Mouse (Mus musculus): ENCODE results near the gene Chrne. TPM values are rescaled to one million over a fixed set of nuclear protein-coding genes. Genes with fewer than 3 reads are reported as not detected.
A peak's percentile ranks its signal among the peaks of the same experiment; 100 is the strongest.

The Chrne gene
- polyA plus RNA-seq, 1 experiment from 2014 or later = not detected

GRCm38 (mm10) chr11:70606717-70607116 lies 12.3 kb downstream of the Chrne start:
- Histone ChIP-seq H3K4me1 (ENCODE audit: control insufficient read depth, low read depth, low read length) (no peaks in the 10 kb centered on the region), H3K36me3 (ENCODE audit: control insufficient read depth, insufficient read depth) (peaks cover 2% of the 10 kb centered on the region), H3K4me2 (ENCODE audit: low read depth, low read length) (no peak overlapping the region), H3K27ac (ENCODE audit: low read length) (no peak overlapping the region), H3K9ac (ENCODE audit: low read depth, low read length) (no peak overlapping the region), H3K4me3 (ENCODE audit: low read depth, low read length) (no peak overlapping the region), H3K9me3 (replicated peaks; ENCODE audit: control insufficient read depth, low read length) (no peaks in the 10 kb centered on the region), H3K27me3 (ENCODE audit: control insufficient read depth, insufficient read depth, low read depth, low read length) (no peaks in the 10 kb centered on the region)
- WGBS (ENCODE audit: insufficient replicate concordance) = 83% methylated on average over 12 of the region's 12 CpGs
- ATAC-seq (ENCODE audit: low read depth) = no peak

GRCm38 (mm10) chr11:70605024-70605566 lies 13.9 kb downstream of the Chrne start:
- Histone ChIP-seq H3K4me1 (ENCODE audit: control insufficient read depth, low read depth, low read length) (no peaks in the 10 kb centered on the region), H3K4me2 (ENCODE audit: low read depth, low read length) (no peak overlapping the region), H3K27me3 (ENCODE audit: control insufficient read depth, insufficient read depth, low read depth, low read length) (no peaks in the 10 kb centered on the region), H3K36me3 (ENCODE audit: control insufficient read depth, insufficient read depth) (peaks cover 2% of the 10 kb centered on the region), H3K9ac (ENCODE audit: low read depth, low read length) (no peak overlapping the region), H3K9me3 (replicated peaks; ENCODE audit: control insufficient read depth, low read length) (no peaks in the 10 kb centered on the region), H3K27ac (ENCODE audit: low read length) (no peak overlapping the region), H3K4me3 (ENCODE audit: low read depth, low read length) (no peak overlapping the region)
- 59% methylated on average over 14 of the region's 14 CpGs for WGBS (ENCODE audit: insufficient replicate concordance)
- ATAC-seq (ENCODE audit: low read depth) = no peak

DNA sequence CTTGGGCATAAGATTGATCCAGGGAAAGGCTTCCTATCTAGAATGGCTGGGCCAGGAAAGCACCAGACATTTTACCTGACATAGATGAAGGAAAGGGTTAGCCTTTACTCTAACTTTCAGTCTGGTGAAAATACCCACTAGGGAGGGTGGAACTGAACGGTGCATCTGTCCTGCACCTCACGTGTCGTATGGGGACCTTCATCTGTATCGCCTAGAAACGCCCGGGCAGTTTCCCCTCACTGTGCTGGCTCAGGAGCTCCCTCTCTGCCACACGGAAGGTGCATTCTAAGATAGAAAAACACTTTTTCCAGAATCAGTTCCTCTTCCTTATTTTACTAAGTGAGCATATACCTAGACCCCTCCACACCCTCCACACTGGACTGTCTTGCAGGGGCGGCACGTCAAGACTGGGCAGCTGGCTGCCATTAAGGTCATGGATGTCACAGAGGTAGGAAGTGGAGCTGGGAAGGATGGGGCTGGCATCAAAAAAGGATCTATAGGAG lies 20.5 kb downstream of the Chrne start:
- Histone ChIP-seq H3K36me3 (ENCODE audit: control insufficient read depth, insufficient read depth) (no peaks in the 10 kb centered on the region), H3K27me3 (ENCODE audit: control insufficient read depth, insufficient read depth, low read depth, low read length) (no peaks in the 10 kb centered on the region)
- 74% methylated on average over 9 of the region's 9 CpGs for WGBS (ENCODE audit: insufficient replicate concordance)

GRCm38 (mm10) chr11:70597301-70597700 lies 21.7 kb downstream of the Chrne start:
- ATAC-seq (ENCODE audit: low read depth) = 0 out of 2 replicates have a peak, but pooled peaks have one; percentile 19
- no peak overlapping the region for H3K27ac ChIP-seq (ENCODE audit: low read length)
- peaks cover 16% of the 10 kb centered on the region for H3K4me1 ChIP-seq (ENCODE audit: control insufficient read depth, low read depth, low read length)
- 24% methylated on average over 6 of the region's 6 CpGs for WGBS (ENCODE audit: insufficient replicate concordance)
- no peaks in the 10 kb centered on the region for H3K36me3 ChIP-seq (ENCODE audit: control insufficient read depth, insufficient read depth)
- no peak overlapping the region for H3K4me3 ChIP-seq (ENCODE audit: low read depth, low read length)
- no peaks in the 10 kb centered on the region for H3K27me3 ChIP-seq (ENCODE audit: control insufficient read depth, insufficient read depth, low read depth, low read length)
- no peaks in the 10 kb centered on the region for H3K9me3 ChIP-seq (replicated peaks; ENCODE audit: control insufficient read depth, low read length)
- no peak overlapping the region for H3K4me2 ChIP-seq (ENCODE audit: low read depth, low read length)
- no peak overlapping the region for H3K9ac ChIP-seq (ENCODE audit: low read depth, low read length)

More for the DNA sequence above, 20.5 kb downstream of the Chrne start:
- no peak for ATAC-seq (ENCODE audit: low read depth)
- H3K27ac ChIP-seq (ENCODE audit: low read length) = no peak overlapping the region
- no peaks in the 10 kb centered on the region for H3K9me3 ChIP-seq (replicated peaks; ENCODE audit: control insufficient read depth, low read length)
- no peak overlapping the region for H3K4me3 ChIP-seq (ENCODE audit: low read depth, low read length)
- no peak overlapping the region for H3K9ac ChIP-seq (ENCODE audit: low read depth, low read length)
- H3K4me1 ChIP-seq (ENCODE audit: control insufficient read depth, low read depth, low read length) = peaks cover 13% of the 10 kb centered on the region
- no peak overlapping the region for H3K4me2 ChIP-seq (ENCODE audit: low read depth, low read length)

- no peak for ATAC-seq (ENCODE audit: low read depth)
- no peak overlapping the region for H3K4me3 ChIP-seq (ENCODE audit: low read depth, low read length)
- peaks cover 18% of the 10 kb centered on the region for H3K4me1 ChIP-seq (ENCODE audit: control insufficient read depth, low read depth, low read length)
- no peak overlapping the region for H3K4me2 ChIP-seq (ENCODE audit: low read depth, low read length)
- H3K36me3 ChIP-seq (ENCODE audit: control insufficient read depth, insufficient read depth) = no peaks in the 10 kb centered on the region
- no peak overlapping the region for H3K9ac ChIP-seq (ENCODE audit: low read depth, low read length)
- no peaks in the 10 kb centered on the region for H3K9me3 ChIP-seq (replicated peaks; ENCODE audit: control insufficient read depth, low read length)
- 65% methylated on average over 4 of the region's 4 CpGs for WGBS (ENCODE audit: insufficient replicate concordance)
- H3K27ac ChIP-seq (ENCODE audit: low read length) = peak overlapping the region; percentile 9; the same call in 1 of the 2 replicates
- no peaks in the 10 kb centered on the region for H3K27me3 ChIP-seq (ENCODE audit: control insufficient read depth, insufficient read depth, low read depth, low read length)
Measured at GRCm38 (mm10) chr11:70596094-70596493, 22.9 kb downstream of the Chrne start.

- ATAC-seq (ENCODE audit: low read depth) = no peak
- no peak overlapping the region for H3K4me2 ChIP-seq (ENCODE audit: low read depth, low read length)
- peaks cover 18% of the 10 kb centered on the region for H3K4me1 ChIP-seq (ENCODE audit: control insufficient read depth, low read depth, low read length)
- no peak overlapping the region for H3K9ac ChIP-seq (ENCODE audit: low read depth, low read length)
- H3K27ac ChIP-seq (ENCODE audit: low read length) = no peak overlapping the region; the same call in 1 of the 2 replicates
- WGBS (ENCODE audit: insufficient replicate concordance) = 32% methylated on average over 2 of the region's 2 CpGs
- H3K27me3 ChIP-seq (ENCODE audit: control insufficient read depth, insufficient read depth, low read depth, low read length) = no peaks in the 10 kb centered on the region
- no peaks in the 10 kb centered on the region for H3K36me3 ChIP-seq (ENCODE audit: control insufficient read depth, insufficient read depth)
- H3K9me3 ChIP-seq (replicated peaks; ENCODE audit: control insufficient read depth, low read length) = no peaks in the 10 kb centered on the region
- H3K4me3 ChIP-seq (ENCODE audit: low read depth, low read length) = no peak overlapping the region
Measured at GRCm38 (mm10) chr11:70595638-70596037, 23.4 kb downstream of the Chrne start.

GRCm38 (mm10) chr11:70594253-70594989 lies 24.6 kb downstream of the Chrne start:
- 47% methylated on average over 15 of the region's 15 CpGs for WGBS (ENCODE audit: insufficient replicate concordance)
- Histone ChIP-seq H3K9me3 (replicated peaks; ENCODE audit: control insufficient read depth, low read length) (no peaks in the 10 kb centered on the region), H3K36me3 (ENCODE audit: control insufficient read depth, insufficient read depth) (no peaks in the 10 kb centered on the region), H3K27ac (ENCODE audit: low read length) (no peak overlapping the region), H3K9ac (ENCODE audit: low read depth, low read length) (no peak overlapping the region), H3K4me3 (ENCODE audit: low read depth, low read length) (no peak overlapping the region), H3K4me2 (ENCODE audit: low read depth, low read length) (no peak overlapping the region), H3K27me3 (ENCODE audit: control insufficient read depth, insufficient read depth, low read depth, low read length) (no peaks in the 10 kb centered on the region), H3K4me1 (ENCODE audit: control insufficient read depth, low read depth, low read length) (peaks cover 18% of the 10 kb centered on the region)
- no peak for ATAC-seq (ENCODE audit: low read depth)

DNA sequence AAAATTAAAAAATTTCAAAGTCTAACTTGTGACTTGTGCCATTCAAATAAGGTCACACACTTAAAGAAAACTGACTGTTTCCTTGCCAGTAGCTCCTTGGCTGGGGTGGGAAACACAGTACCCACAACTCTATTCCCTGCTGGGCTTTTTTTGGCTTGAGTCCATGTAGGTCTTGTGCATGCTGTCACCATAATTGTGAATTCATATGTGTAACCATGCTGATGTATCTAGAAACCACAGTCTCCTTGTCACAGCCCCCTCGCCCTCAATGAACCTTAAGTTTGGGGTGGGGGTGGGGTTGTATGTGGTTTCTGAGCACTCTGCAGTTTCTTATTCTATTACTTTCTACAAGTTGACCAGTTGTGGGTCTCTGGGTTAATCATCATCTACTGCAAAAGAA lies 27.3 kb downstream of the Chrne start:
- no peaks in the 10 kb centered on the region for H3K27me3 ChIP-seq (ENCODE audit: control insufficient read depth, insufficient read depth, low read depth, low read length)
- H3K4me1 ChIP-seq (ENCODE audit: control insufficient read depth, low read depth, low read length) = peaks cover 18% of the 10 kb centered on the region
- 62% methylated on average over 1 of the region's 1 CpGs for WGBS (ENCODE audit: insufficient replicate concordance)
- no peak overlapping the region for H3K4me2 ChIP-seq (ENCODE audit: low read depth, low read length)
- no peak overlapping the region for H3K9ac ChIP-seq (ENCODE audit: low read depth, low read length)
- H3K9me3 ChIP-seq (replicated peaks; ENCODE audit: control insufficient read depth, low read length) = no peaks in the 10 kb centered on the region
- H3K27ac ChIP-seq (ENCODE audit: low read length) = no peak overlapping the region
- H3K4me3 ChIP-seq (ENCODE audit: low read depth, low read length) = no peak overlapping the region
- H3K36me3 ChIP-seq (ENCODE audit: control insufficient read depth, insufficient read depth) = no peaks in the 10 kb centered on the region
- ATAC-seq (ENCODE audit: low read depth) = no peak

DNA sequence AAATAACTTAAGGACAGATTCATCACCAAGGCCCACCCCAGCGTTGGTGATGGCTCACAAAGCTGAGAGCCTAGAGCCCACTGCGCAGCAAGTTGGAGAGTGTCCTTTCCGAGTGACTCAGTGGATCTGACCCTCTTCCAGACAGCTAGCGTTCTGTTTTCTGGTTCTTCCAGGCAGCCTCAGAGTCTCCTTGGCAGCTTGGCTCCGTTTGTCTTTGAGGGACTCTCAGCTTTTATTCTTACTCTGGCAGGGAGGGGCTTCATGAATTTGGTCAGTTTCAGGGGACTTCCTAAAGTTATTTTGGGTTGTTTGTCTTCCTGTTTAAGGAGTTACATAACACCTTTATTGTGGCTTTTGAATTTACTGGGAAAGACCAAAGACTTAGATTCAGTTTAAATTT lies 32.1 kb downstream of the Chrne start:
- H3K4me1 ChIP-seq (ENCODE audit: control insufficient read depth, low read depth, low read length) = peaks cover 16% of the 10 kb centered on the region
- H3K27ac ChIP-seq (ENCODE audit: low read length) = no peak overlapping the region
- WGBS (ENCODE audit: insufficient replicate concordance) = 50% methylated on average over 5 of the region's 5 CpGs
- H3K27me3 ChIP-seq (ENCODE audit: control insufficient read depth, insufficient read depth, low read depth, low read length) = no peaks in the 10 kb centered on the region
- no peaks in the 10 kb centered on the region for H3K36me3 ChIP-seq (ENCODE audit: control insufficient read depth, insufficient read depth)
- no peak overlapping the region for H3K4me2 ChIP-seq (ENCODE audit: low read depth, low read length)
- no peak for ATAC-seq (ENCODE audit: low read depth)
- H3K9me3 ChIP-seq (replicated peaks; ENCODE audit: control insufficient read depth, low read length) = no peaks in the 10 kb centered on the region
- no peak overlapping the region for H3K9ac ChIP-seq (ENCODE audit: low read depth, low read length)
- H3K4me3 ChIP-seq (ENCODE audit: low read depth, low read length) = no peak overlapping the region

All from liver, embryonic 16.5 days (tissue).